Mouse (Mus musculus): Measurements from ENCODE around the gene Olfr324. TPM values are rescaled to one million over a fixed set of nuclear protein-coding genes. Genes with fewer than 3 reads are reported as not detected.
A peak's percentile ranks its signal among the peaks of the same experiment; 100 is the strongest.

Olfr324 gene
- not detected in 2 replicates for polyA plus RNA-seq (2012; rRNA removed)

DNA sequence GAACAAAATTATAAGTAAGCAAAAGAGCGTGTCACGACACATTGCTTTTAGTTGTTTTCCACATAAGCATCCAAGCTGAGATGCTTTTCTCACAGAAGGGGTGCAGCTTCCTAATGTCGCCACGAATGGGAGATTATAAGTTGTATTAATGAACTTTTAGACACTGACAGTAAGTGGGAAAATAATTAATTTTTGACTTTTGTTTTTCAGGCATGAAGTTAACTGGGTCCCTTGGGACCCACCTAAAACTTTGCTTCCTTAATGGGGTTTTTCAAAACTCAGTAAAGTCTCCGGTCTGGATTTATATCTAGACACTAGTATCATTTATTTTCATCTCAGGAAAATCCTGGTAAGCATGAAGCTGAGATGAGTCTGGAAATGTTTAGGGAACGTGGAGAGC lies at the start of gene Olfr324:
TSS of gene Olfr324 (plus strand) at position 301 of the 400 bp plus-strand sequence.
- DNase-seq (ENCODE audit: low read depth, low spot score), result no peak
- WGBS, result 79% methylated on average over 6 of the region's 6 CpGs

DNA sequence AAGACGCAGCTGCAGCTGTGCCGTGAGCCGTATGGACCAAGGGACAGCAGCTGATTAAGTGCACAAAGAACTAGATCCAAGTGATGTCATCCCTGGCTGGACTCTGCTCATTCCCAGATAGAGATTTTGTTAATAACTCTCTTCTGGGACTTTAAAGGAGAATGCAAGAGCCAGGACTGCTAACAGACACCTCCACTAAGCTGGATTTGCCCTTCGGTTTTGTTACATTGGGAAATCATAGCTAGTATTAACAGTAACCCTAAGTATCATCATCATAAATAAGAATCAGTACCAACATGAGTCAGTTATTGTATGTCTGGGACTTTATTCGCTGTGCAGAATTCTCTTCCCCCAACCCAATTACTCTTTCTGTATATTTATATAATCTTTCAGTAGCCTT lies 48.6 kb upstream of the Olfr324 start, which contains the start of gene Olfr329-ps:
TSS of gene Olfr329-ps (minus strand) at position 101 of the 400 bp plus-strand sequence.
- 63% methylated on average over 5 of the region's 5 CpGs for WGBS
- no peak for DNase-seq (ENCODE audit: low read depth, low spot score)

DNA sequence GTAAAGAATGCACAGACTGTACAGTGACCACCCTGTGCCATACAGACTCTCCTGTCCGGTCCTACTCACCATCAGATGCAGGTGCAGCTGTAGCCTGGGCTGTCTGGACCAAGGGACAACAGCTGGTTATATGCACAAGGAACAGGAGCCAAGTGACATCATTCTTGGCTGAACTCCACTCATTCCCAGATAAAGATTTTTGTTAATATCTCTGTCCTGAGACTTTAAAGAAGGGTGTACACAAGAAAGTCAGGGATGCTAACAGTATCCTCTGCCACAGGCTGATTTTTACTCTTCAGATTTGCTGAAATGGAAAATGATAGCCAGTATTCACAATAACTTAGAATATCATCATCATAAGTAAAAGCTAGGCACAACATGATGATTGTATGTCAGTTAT lies 39.4 kb upstream of the Olfr324 start, which contains the start of gene Olfr328:
TSS of gene Olfr328 (minus strand) at position 101 of the 400 bp plus-strand sequence.
- WGBS, result 23% methylated on average over 1 of the region's 1 CpGs
- DNase-seq (ENCODE audit: low read depth, low spot score), result no peak

DNA sequence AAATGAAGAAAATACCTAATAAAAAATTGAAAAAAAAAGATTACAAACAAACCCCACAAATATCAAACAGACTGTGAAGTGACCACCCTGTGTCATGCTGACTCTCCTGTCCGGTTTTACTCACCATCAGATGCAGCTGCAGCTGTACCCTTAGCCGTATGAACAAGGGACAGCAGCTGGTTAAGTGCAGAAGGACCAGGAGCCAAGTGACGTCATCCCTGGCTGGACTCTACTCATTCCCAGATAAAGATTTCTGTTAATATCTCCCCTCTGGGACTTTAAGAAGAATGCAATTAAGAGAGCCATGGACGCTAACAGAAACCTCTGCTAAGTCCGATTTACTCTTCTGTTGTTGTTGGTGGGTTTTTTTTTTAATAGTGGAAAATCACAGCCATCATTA lies 24.5 kb upstream of the Olfr324 start, which contains the start of gene Olfr224:
TSS of gene Olfr224 (minus strand) at position 149 of the 400 bp plus-strand sequence.
- 56% methylated on average over 5 of the region's 5 CpGs for WGBS
- DNase-seq (ENCODE audit: low read depth, low spot score), result no peak

DNA sequence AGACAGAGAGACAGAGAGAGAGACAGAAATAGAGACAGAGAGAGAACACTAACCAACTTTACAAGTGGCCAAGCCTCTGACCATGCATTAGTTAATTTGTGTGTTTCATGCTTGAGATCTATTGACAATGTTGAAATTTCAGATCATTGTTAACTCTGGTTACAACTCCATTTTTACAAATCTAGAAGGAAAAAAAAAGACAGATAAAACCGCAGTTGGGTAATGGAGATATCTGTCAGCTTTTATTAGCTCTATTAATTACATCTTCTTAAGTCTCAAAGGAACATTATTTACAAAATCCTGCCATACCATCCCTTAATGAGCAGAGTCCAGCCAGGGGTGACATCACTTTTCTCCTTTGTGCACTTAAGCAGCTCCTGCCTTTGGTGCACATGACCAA lies 17.5 kb upstream of the Olfr324 start, which contains the start of gene Olfr325:
TSS of gene Olfr325 (plus strand) at position 301 of the 400 bp plus-strand sequence.
- no peak for DNase-seq (ENCODE audit: low read depth, low spot score)
- 66% methylated on average over 1 of the region's 1 CpGs for WGBS

DNA sequence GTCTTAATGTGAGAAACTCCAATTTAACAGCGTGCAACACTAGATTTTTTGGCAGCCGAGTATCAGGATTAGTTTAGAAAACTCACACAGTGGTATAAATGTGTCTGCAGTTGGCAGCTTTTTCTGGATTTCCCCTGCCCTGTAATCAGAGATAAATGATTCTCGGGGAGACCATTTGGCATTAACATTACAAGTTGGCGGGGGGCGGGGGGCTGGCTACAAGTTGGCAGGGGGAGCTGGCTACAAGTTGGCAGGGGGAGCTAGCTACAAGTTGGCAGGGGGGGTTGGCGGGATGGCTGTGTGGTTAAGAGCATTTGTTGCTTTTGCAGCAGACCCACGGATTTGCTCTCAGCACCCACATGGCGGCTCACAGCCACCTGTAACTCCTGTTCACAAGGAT lies 16.3 kb upstream of the Olfr324 start:
- no peak for DNase-seq (ENCODE audit: low read depth, low spot score)
- 69% methylated on average over 8 of the region's 8 CpGs for WGBS

DNA sequence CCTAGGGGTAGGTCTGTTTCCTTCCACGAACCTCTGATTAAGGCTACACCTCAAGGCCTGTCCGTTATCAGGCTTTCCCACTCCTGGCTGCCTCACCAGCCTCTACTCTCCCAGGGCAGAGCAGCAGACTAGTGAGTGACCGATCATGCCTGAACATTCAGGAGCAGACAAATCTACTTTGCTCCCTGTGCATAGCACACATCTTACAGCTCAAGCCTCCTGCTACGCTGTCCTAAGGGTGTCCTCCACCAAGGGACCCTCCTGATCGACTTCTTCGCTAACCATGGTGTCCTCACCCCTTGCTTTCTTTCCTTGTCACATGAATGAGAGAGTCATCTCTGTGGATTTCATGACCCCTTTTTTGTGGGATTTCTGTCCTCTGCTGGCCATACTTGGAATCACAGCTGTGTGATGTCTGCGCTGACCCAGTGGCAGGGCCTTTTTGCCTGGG lies 7.0 kb upstream of the Olfr324 start:
- WGBS, result 67% methylated on average over 7 of the region's 7 CpGs
- no peak for DNase-seq (ENCODE audit: low read depth, low spot score)

DNA sequence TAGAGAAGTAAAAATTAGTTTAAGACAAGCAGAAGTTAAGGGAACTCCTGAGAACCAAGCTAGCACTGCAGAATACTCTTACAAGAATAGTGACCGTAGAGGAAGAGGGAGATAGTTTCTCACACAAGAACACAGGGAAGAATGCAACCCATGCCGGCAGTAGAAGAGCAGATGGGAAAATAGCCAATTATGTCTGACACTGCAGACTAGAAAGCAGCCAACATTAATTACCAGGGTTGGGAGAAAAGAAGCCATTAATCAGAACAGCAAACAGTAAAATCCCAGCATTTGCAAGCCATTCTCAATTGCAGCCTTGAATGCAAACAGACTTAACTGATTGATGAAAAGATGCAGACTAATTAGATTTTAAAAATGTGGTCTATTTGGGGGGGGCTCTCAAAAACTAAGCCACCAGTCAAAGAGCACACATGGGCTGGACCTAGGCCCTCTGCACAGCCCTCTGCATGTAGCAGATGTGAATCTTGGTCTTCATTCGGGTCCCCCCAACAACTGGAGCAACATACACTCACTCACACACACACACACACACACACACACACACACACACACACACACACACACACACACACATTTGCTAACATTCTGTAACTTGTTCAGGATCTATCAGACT lies 6.2 kb upstream of the Olfr324 start:
- 72% methylated on average over 3 of the region's 3 CpGs for WGBS
- no peak for DNase-seq (ENCODE audit: low read depth, low spot score)

DNA sequence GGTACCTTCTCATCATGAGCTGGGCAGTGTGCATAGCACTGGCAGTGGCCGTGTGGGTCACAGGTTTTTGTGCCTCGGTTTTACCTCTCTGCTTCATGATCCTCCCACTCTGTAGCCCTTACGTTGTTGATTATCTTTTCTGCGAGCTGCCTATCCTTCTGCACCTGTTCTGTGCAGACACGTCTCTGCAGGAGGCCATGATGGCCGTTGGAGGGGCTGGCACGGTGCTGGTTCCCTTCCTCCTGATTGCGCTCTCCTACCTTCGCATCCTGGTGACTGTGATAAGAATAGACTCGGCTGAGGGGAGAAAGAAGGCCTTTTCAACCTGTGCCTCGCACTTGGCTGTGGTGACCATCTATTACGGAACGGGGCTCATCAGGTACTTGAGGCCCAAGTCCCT lies 2.9 kb downstream of the Olfr324 start:
- no peak for DNase-seq (ENCODE audit: low read depth, low spot score)
- WGBS, result 88% methylated on average over 13 of the region's 13 CpGs

DNA sequence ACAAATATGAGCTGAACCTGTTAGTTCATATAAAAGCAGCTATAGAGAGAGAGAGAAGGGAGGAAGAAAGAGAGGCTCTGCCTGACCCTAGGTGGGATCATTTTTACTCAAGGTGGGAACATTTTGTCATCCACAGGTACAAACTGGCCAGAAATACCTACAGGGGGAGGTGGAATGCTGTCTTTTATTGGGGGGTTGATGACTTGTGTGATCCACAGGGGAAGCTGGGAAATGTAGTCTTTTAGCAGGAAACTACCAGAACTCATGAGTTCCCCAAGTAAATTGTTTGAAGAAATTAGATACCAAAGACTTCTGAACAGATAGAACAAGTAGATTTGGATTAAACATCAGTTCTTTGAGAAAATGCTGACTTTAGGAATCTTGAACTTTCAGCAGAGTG lies 7.1 kb downstream of the Olfr324 start:
- DNase-seq (ENCODE audit: low read depth, low spot score), result no peak

DNA sequence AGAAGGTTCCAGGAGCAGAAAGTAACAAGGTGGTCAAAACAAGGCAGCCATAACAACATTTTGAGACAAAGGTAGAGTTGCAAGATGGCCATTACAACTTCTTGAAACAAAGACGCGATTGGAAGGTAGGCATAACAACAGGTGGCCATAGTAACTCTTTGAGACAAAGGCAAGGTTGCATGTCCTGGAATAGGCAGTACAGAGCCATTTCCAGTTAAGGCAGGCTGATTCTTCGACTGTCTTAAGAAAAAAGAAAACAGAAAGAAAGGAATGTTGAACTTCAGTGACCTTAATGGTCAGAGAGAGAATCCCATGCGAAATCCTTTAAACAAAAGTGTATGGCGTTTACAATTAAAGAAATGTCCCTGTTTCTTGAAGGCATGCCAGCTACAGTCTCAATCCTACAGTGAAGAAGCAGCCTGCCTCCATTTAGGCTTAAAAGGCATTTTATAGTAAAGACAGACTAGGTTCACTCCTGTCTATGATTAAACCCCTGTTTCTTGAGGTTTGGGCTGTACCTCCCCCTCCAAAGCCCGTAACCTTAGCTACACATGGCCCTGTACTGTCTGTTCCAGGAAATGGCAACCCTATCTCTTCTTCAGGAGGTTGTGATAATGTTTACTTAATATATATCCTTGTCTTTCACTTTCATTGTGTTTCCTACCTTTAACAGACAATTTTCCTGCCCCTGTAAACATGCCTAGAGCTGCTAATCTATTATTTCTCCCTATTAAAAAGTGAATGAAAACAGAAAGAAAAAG lies 8.1 kb downstream of the Olfr324 start:
- WGBS, result 64% methylated on average over 6 of the region's 6 CpGs
- DNase-seq (ENCODE audit: low read depth, low spot score), result no peak

DNA sequence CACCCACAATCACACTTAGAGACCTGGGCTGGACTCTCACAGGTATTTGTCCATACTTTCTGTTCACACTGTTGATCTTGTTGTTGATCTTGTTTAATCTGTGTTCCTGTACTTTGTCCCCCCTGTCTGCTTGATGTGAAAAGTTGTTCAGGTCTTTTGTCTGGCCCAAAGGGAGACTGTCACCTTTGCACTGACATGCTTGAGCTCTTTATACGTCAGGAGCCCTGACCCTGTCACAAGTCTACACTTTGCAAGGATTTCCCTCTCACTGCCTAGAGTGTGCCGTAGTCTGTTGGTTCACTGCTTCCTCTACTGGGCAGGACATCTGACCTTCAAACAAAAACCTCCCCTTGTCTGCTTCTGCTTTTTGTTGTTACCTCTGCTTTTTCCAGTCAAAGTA lies 9.8 kb downstream of the Olfr324 start:
- WGBS, result 29% methylated on average over 2 of the region's 2 CpGs
- no peak for DNase-seq (ENCODE audit: low read depth, low spot score)

DNA sequence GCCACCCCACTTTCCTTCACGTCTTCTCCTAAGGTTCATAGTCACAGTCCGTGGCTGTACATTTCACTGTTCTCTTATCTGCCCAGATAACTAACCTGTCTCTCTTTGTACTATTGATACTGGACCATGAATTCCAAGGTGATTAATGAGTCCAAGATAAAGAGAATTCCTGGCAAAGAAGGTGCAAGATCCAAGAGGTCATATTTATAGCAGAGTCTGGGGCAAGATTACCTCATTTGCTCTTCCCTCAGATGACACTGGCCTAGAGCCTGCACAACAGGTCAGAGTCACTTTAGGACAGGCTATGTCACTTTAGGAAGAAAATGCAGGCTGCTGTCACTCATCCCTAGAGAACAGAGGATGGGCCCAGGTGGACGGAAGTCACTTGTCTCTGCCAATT lies 10.3 kb downstream of the Olfr324 start:
- DNase-seq (ENCODE audit: low read depth, low spot score), result no peak
- WGBS, result 50% methylated on average over 3 of the region's 3 CpGs

DNA sequence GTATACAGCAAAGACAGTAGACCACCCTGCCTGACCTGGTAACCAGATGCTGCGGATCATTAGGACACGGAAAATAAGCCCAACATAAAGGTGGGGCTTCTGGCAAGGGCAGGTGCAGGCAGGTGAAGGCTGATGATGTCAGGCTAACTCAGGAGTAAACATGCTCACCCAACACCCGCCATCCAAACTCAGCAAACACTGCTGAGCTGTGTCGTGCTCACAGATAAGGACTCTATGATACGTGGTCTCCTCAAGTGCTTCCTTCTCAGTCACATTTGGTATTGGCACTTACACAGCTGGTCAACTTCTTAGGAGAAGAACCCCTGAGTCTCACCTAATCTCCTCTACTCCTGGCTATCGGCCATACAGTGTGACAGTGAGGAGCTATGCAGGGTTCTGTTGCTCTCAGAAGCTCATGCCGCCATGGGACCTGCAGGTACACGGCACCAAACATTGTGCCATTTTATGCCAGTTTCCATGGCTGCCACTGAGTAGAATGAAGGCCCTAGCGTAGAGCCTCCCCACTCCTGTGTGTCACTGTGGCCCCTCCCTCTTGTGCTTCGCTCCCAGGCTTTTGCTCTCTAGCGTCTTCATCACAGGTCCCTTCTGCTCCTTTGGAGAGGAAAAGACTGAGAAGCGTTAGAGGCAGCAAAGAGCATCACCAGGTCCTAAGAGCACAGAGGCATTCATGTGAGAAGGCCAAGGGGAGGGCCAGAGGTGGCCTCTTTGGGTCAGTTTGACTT lies 11.4 kb downstream of the Olfr324 start:
- 55% methylated on average over 12 of the region's 12 CpGs for WGBS
- no peak for DNase-seq (ENCODE audit: low read depth, low spot score)

DNA sequence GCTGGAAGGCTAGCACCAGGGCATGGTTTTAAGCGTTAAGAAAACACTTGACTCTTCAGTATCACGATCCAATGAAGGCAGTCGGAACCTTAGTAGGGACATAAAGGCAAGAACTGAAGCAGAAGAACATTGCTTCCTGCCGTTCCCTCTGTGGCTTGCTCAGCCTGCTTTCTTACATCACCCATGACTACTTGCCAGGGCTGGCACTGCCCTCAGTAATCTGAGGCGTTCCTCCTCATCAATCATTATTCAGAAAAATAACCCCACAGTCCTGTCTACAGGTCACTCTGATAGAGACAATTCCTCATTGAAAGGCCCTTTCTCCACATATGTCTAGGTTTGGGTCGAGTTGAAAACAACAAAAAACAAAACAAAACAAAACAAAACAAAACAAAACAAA lies 12.1 kb downstream of the Olfr324 start:
- DNase-seq (ENCODE audit: low read depth, low spot score), result no peak
- 73% methylated on average over 6 of the region's 6 CpGs for WGBS

DNA sequence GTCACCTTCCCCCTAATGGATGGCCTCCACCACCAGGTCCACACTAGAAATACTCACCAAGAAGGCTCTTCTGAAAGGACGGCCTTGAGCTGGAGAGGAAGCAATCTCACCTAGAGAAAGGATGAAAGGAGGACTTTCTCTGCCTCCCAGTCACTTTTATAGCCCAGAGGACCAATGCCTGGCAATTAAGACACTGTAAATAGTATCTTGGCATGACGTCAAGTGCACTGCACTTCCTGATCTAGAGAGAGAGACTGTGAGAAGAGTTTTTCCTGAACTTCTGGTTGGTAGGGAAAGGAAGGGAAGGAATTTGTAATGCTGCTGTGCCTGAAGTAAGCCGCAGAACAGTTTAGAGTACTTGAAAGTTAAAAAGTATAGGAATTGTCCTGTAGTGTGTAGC lies 18.4 kb downstream of the Olfr324 start:
- peak; percentile 95 for DNase-seq (ENCODE audit: low read depth, low spot score)
- WGBS, result 17% methylated on average over 3 of the region's 3 CpGs

DNA sequence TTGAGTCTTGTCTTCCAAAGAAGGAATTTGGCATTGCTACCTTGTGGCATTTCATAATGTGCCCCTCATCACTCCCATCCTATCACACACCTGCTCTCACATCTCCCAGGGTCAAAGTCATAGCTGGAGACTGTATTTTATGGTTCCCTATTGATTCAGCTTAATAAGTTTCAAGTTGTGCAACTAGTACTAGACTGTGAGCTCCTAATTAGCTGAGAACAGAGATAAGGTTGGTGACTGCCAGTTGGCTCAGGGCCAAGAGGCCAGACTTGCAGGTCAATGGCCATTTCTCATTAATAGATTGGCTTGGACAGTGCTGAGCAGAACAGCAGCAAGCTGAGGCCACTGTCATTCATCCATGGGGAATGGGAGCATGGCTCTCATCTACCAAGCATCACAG lies 19.6 kb downstream of the Olfr324 start:
- no peak for DNase-seq (ENCODE audit: low read depth, low spot score)

DNA sequence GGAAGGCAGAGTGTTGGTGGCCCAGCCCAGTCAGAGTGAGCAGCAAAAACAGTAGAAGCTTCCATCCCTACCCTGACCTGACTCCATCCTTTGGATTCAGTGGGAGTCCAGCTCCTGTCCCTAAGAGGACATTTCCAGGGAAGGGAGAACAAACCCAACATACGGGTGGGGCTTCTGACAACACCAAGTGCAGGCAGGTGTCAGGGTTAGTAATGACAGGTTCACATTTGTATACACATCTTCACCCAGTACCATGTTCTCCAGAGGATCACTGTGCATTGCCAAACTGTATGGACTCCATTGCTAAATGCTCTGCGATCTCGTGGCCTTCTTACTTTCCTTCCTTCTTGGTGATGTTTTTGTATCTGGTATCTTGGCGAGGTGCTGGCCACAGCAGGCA lies 21.1 kb downstream of the Olfr324 start, which contains the start of gene 2210407C18Rik:
TSS of gene 2210407C18Rik (minus strand) at position 101 of the 400 bp plus-strand sequence.
- no peak for DNase-seq (ENCODE audit: low read depth, low spot score)
- WGBS, result 81% methylated on average over 4 of the region's 4 CpGs

DNA sequence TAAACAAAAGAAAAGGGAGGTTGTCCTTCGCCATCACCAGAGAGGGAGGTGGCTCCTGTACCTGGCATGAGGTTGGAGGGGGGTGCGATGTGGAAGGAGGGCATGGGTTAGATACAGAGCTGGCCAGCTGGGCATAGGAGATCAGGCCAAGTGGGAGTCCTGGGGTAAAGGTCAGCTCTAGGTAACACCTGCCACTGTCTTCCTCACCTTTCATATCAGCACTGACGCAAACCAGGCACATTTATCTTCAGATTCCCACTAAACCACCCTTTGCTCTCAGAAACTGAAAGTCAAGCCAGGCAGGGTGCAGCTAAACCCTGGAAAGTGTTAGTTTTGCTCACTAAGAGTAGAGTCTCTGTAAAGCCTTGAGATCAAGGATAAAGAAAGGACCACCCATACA lies 23.5 kb downstream of the Olfr324 start:
- 12% methylated on average over 3 of the region's 3 CpGs for WGBS
- no peak for DNase-seq (ENCODE audit: low read depth, low spot score)

DNA sequence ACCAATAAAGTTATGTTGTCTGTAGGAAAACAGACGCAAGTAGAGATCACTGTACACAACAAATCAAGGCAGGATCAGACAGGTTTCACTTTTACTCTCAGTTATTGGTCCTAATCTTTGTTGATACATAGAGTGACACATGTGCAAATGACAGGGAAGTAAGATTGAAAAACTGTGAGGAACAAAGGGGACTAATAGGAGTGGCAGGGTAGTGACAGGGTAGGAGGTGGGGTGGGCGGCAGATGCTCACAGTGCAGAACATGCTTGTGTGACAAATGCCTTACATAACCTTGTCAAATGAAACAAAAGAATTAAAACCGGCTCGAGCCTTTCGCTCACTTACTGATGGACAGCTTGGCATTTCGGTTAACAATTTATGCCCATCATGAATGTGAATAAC lies 23.9 kb downstream of the Olfr324 start:
- 34% methylated on average over 6 of the region's 6 CpGs for WGBS
- no peak for DNase-seq (ENCODE audit: low read depth, low spot score)

Measured in large intestine, adult 2 months (tissue).